ENCODE assay signal across 9 mouse cellular contexts in genomic region chr16:33023750-33024149, GRCm38 (mm10). TPM values are rescaled to one million over a fixed set of nuclear protein-coding genes. Genes with fewer than 3 reads are reported as not detected.
DNase-seq lines count a peak whose midpoint lies in the region; ATAC-seq lines count a peak whose summit lies in the region.
"Had no signal": no experiment of that assay in that cellular context is flagged by ENCODE, and none has a peak within 500 bp of the region (broad histone marks: within the 10 kb centered on the region; RNA-seq: fewer than 3 reads in every experiment).

No protein-coding gene starts in this region.

- H3K4me1 ChIP-seq in embryonic facial prominence, embryonic 10.5 days: 0 out of 2 replicates have a peak, but pooled peaks cover 2% of the 10 kb centered on the region
- H3K4me1 ChIP-seq in kidney, embryonic 16.5 days (ENCODE audit: insufficient read depth, low read length): no peaks in the 10 kb centered on the region
- 0 out of 2 replicates have a peak, but pooled peaks cover 2% of the 10 kb centered on the region for H3K4me1 ChIP-seq in liver, embryonic 13.5 days (replicated peaks)

- ATAC-seq in kidney, embryonic 16.5 days (ENCODE audit: low FRiP score, low TSS enrichment): 0 out of 2 replicates have a peak, but pooled peaks have one; percentile 60
- peak; percentile 48 for ATAC-seq in liver, embryonic 13.5 days (ENCODE audit: low read depth)

- H3K27me3 ChIP-seq in embryonic facial prominence, embryonic 10.5 days (replicated peaks; ENCODE audit: low read depth, poor library complexity, severe bottlenecking): no peaks in the 10 kb centered on the region
- H3K27me3 ChIP-seq in kidney, embryonic 16.5 days (ENCODE audit: insufficient read depth, low read length): no peaks in the 10 kb centered on the region
- H3K27me3 ChIP-seq in liver, embryonic 13.5 days: no peaks in the 10 kb centered on the region
- H3K27me3 ChIP-seq: heart, embryonic 15.5 days had no signal

- no peak overlapping the region for H3K9ac ChIP-seq in kidney, embryonic 16.5 days (replicated peaks; ENCODE audit: low read length)
- no peak overlapping the region for H3K9ac ChIP-seq in liver, embryonic 13.5 days
- H3K9ac ChIP-seq: heart, embryonic 15.5 days had no signal

- no peak overlapping the region for H3K4me3 ChIP-seq in embryonic facial prominence, embryonic 10.5 days
- no peak overlapping the region for H3K4me3 ChIP-seq in kidney, embryonic 16.5 days (ENCODE audit: low read length)
- H3K4me3 ChIP-seq in liver, embryonic 13.5 days (replicated peaks): no peak overlapping the region
- H3K4me3 ChIP-seq: heart, embryonic 15.5 days had no signal

- no peaks in the 10 kb centered on the region for H3K9me3 ChIP-seq in embryonic facial prominence, embryonic 10.5 days
- no peaks in the 10 kb centered on the region for H3K9me3 ChIP-seq in kidney, embryonic 16.5 days (ENCODE audit: low read length)
- H3K9me3 ChIP-seq in liver, embryonic 13.5 days (replicated peaks): no peaks in the 10 kb centered on the region
- H3K9me3 ChIP-seq: heart, embryonic 15.5 days had no signal

- no peak overlapping the region for H3K27ac ChIP-seq in embryonic facial prominence, embryonic 10.5 days (replicated peaks)
- H3K27ac ChIP-seq in kidney, embryonic 16.5 days (ENCODE audit: low read length): no peak overlapping the region
- H3K27ac ChIP-seq in liver, embryonic 13.5 days: no peak overlapping the region
- H3K27ac ChIP-seq: heart, embryonic 15.5 days had no signal

- no peaks in the 10 kb centered on the region for H3K36me3 ChIP-seq in embryonic facial prominence, embryonic 10.5 days (replicated peaks)
- H3K36me3 ChIP-seq in kidney, embryonic 16.5 days (ENCODE audit: insufficient read depth, low read length): no peaks in the 10 kb centered on the region
- H3K36me3 ChIP-seq in liver, embryonic 13.5 days: no peaks in the 10 kb centered on the region
- H3K36me3 ChIP-seq: heart, embryonic 15.5 days had no signal

- WGBS in embryonic facial prominence, embryonic 10.5 days: 6% methylated on average over 4 of the region's 4 CpGs
- WGBS in kidney, embryonic 16.5 days: 5% methylated on average over 4 of the region's 4 CpGs
- 4% methylated on average over 4 of the region's 4 CpGs for WGBS in liver, embryonic 13.5 days (ENCODE audit: insufficient replicate concordance)

- DNase-seq in CD4-positive helper T cell, adult 2 months (ENCODE audit: low read depth, low spot score): peak; percentile 79
- DNase-seq in adrenal gland, postnatal 10 days: peak; percentile 94
- peak; percentile 86 for DNase-seq in embryonic facial prominence, embryonic 10.5 days (ENCODE audit: low spot score)
- DNase-seq in heart, adult 18-20 months: peak; percentile 81 to 92
- peak; percentile 70 for DNase-seq in liver, embryonic 13.5 days
- peak; percentile 71 for DNase-seq in ovary, postnatal 10 days (ENCODE audit: low spot score)
- peak; percentile 83 for DNase-seq in thymus, postnatal 0 days (ENCODE audit: low spot score)

- H3K4me2 ChIP-seq in kidney, embryonic 16.5 days (replicated peaks; ENCODE audit: low read depth, low read length): no peak overlapping the region
- H3K4me2 ChIP-seq in liver, embryonic 13.5 days: no peak overlapping the region
- H3K4me2 ChIP-seq: heart, embryonic 15.5 days had no signal

RNA-seq across cellular contexts. Expression of gene Iqcg, which starts 32.3 kb away (rescaled TPM):
- total RNA-seq in adrenal gland, postnatal 10 days (2021): 1 to 10 TPM; 2.4 to 3.1 TPM
- polyA plus RNA-seq in embryonic facial prominence, embryonic 10.5 days (2016; fragmentation: Nextera tagmentation; extraction: Ambion mirVana): 2.1 and 3.6 TPM in 2 replicates
- under 1 TPM; 0.49 to 0.62 TPM for total RNA-seq in heart, adult 18-20 months (2021)
- polyA plus RNA-seq in kidney, embryonic 16.5 days (2015; fragmentation: Nextera tagmentation; extraction: Ambion mirVana): 4.9 and 5.2 TPM in 2 replicates
- 0.82 and 0.97 TPM in 2 replicates for polyA plus RNA-seq in liver, embryonic 13.5 days (2015; fragmentation: Nextera tagmentation; extraction: Ambion mirVana)
- polyA plus RNA-seq in thymus, postnatal 0 days (2015; fragmentation: Nextera tagmentation; extraction: Ambion mirVana): 1.4 and 1.6 TPM in 2 replicates

RNA-seq across cellular contexts. Expression of gene Rpl35a, which starts 32.5 kb away (rescaled TPM):
- 100 to 1,000 TPM; 635 to 640 TPM for total RNA-seq in adrenal gland, postnatal 10 days (2021)
- polyA plus RNA-seq in embryonic facial prominence, embryonic 10.5 days (2016; fragmentation: Nextera tagmentation; extraction: Ambion mirVana): 1,025 and 1,052 TPM in 2 replicates
- 100 to 1,000 TPM; 354 to 362 TPM for total RNA-seq in heart, adult 18-20 months (2021)
- 795 and 849 TPM in 2 replicates for polyA plus RNA-seq in kidney, embryonic 16.5 days (2015; fragmentation: Nextera tagmentation; extraction: Ambion mirVana)
- 892 and 922 TPM in 2 replicates for polyA plus RNA-seq in liver, embryonic 13.5 days (2015; fragmentation: Nextera tagmentation; extraction: Ambion mirVana)
- 1,296 and 1,346 TPM in 2 replicates for polyA plus RNA-seq in thymus, postnatal 0 days (2015; fragmentation: Nextera tagmentation; extraction: Ambion mirVana)

RNA-seq across cellular contexts. Expression of gene Lmln, which starts 38.6 kb away (rescaled TPM):
- total RNA-seq in adrenal gland, postnatal 10 days (2021): 1 to 10 TPM; 5.5 to 9.9 TPM
- polyA plus RNA-seq in embryonic facial prominence, embryonic 10.5 days (2016; fragmentation: Nextera tagmentation; extraction: Ambion mirVana): 2.6 and 3.7 TPM in 2 replicates
- 1 to 10 TPM; 2.1 to 2.7 TPM for total RNA-seq in heart, adult 18-20 months (2021)
- polyA plus RNA-seq in kidney, embryonic 16.5 days (2015; fragmentation: Nextera tagmentation; extraction: Ambion mirVana): 3.1 and 4.0 TPM in 2 replicates
- 0.43 and 0.71 TPM in 2 replicates for polyA plus RNA-seq in liver, embryonic 13.5 days (2015; fragmentation: Nextera tagmentation; extraction: Ambion mirVana)
- 0.76 and 0.88 TPM in 2 replicates for polyA plus RNA-seq in thymus, postnatal 0 days (2015; fragmentation: Nextera tagmentation; extraction: Ambion mirVana)
